Mouse (Mus musculus): ENCODE results near the gene Cycs. TPM values are rescaled to one million over a fixed set of nuclear protein-coding genes. Genes with fewer than 3 reads are reported as not detected.

The Cycs gene
- 6.2 and 9.5 TPM in 2 replicates for polyA plus RNA-seq (2012; rRNA removed; ENCODE audit: low replicate concordance)

DNA sequence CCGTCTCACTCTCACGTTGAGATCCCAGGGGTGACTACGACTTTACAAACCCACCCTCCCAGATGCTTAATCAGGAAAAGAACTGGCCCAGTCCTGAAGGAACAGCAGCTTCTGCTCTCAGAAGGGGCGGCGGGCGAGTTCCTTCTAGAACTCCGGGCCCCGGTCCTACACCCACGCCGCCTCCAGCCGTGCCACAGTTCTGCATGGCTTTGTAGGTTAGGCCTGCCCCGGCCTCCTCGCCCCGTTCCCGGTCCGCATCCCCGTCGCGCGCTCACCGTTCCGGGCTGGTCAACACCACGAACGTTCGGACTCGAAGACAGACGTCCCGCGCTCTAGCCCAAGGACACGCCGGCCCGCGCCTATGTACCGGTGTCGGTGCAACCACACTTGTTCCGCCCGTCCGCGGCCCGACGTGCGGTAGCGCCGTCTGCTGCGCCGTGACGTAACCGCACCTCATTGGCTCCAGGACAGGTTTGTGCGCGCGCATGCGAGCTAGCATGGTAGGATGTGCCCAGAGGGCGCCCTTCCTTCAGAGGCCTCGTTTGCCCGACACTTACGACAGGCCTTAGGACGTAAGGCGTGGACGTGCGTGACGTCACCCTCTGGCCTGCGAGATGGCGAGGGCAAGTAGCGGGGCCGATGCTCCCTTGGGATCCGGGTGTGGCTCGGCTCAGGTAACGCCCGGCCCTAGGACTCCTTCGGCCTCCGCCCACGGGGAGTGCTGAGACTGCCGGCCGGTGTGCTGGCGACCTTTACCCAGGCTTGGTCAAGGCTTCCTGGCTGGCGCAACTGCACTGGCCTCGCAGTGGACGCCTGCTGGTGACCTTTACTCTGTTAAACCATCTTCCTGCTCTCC, at the start of gene Cycs:
Cycs (minus strand) TSS at position 398 of the 856 bp plus-strand sequence.

DNA sequence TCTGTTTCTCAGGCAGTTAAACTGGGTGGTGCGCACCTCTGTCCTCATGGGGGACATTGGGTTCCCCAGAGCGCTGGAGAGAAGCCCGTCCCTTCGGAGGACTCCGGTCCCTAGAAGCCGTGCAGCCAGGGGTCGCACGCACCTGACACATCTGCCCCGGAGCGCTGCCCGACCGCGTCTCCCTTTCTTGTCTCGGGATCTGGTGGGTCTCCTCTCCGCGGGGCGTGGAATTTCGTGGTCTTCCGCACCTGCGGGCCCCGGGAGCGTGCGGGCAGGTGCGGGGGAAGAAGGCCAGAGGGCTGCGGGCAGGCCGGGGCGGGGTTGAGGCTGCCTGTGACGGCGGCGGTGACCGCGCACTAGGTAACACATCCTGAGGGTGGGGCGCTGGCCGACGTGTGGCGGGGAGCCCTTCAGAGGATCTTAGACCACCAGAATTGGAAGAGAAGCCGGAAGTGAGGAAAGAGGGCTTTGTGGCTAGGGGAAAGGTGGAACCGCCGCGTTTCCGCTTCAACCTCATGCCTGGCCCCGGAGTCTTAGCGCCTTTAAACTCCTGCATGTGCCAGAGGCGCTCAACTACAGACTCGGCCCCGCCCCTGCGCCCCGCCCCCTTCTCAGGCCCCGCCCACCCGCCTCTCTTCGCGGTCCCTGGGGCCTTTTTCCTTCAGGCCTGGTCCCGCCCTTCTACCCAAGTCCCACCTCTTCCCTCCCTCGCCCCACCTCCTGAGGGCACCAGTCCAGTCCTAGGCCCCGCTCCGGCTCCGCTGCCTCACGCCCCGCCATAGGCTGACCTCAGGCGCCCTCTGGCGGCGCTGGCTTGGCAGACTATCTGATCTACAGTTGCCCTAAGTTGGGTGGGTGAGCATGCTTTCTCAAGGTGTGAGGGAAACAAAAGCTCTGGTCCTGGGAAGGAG, 30.2 kb upstream of the Cycs start, which contains the start of gene 4921507P07Rik:
4921507P07Rik (minus strand) TSS at position 332 of the 911 bp plus-strand sequence.

Other genes with a start within 250 kb of the Cycs start
- 2.1 and 11.4 TPM in 2 replicates for gene Osbpl3, start 110.3 kb downstream of the Cycs start, polyA plus RNA-seq (2012; rRNA removed; ENCODE audit: low replicate concordance)
- 0.34 and 0.94 TPM in 2 replicates for gene 4921507P07Rik, start 30.1 kb upstream of the Cycs start, polyA plus RNA-seq (2012; rRNA removed; ENCODE audit: low replicate concordance)
- not detected in 2 replicates for gene Npvf, start 87.9 kb upstream of the Cycs start, polyA plus RNA-seq (2012; rRNA removed; ENCODE audit: low replicate concordance)

All from subcutaneous adipose tissue, adult 2 months (tissue).